Mouse (Mus musculus) c-Kit-negative CD71-positive TER-119-positive erythroid progenitor cells, embryonic 14.5 days (primary cell): Measurements from ENCODE around the gene Cmpk1.
"Not testable (repeated sequence)": the region's sequence is repeated elsewhere in the genome, so short reads cannot be mapped to it uniquely, and the experiment has no call there.

Source experiments
- DNase-seq: peaks from one replicate; pipeline ENCODE4 v3.0.0-alpha.2; 2013; ENCODE audit warnings: low read depth, low spot score

Cmpk1 gene

DNA sequence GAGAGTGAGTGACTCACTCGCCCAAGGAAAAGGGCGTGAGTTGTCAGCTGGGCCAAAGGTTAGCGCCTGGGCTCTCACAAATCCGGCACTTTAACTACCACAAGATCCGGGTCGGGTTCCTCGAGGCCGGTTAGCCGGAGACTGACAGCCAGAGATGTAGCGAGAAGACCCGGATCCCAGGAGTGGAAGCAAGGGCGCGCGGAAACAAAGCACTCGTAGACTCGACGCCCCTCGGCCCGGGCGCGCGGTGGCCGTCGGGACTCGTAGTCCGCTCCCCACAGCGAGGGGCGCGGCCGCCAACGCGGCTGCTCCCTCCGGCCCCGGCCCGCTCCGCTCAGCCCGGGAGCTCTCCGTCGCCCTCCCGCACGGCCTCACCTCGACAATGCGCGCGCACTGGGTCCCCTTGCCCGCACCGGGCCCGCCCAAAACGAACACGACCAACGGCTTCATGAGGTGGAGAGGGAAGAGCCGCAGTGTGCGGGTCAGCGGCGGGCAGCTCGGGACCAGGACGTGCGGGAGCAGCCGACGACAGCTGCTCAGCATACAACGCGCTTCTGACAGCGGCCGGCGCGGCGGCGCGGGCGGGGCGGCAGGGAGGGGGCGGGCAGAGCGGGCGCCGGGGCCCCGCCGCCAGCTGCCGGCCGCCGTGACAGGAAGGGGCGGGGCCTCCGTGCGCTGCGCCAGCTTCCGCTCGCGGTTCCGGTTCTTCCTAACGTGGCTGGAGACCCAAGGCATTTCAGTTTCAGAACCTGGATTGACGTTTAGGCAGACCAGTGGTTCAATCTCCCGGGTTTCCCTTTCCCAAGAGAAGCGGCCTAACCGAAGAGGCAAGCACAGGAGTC, at the start of gene Cmpk1:
Gene Cmpk1 (minus strand): TSS at position 651 of the 842 bp plus-strand sequence.
- DNase-seq = peak; percentile 69

DNA sequence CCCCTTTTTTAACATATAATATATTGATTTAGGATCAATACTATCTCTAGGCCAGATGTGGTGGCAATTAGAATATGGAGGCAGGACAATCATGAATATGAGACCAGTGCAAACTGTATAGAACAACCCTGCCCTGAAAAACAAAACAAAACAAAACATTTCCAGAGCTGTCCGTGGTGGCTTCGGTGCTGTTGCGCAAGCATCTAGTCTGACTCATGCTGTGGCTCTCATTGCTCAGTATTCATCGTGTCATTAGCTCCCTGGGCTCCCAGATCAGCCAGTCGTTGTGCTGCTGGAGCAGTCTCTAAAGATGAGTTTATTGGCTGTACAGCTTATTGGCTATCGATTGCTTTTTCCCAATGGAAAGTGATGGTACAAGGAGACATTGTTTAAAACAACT, 48.0 kb upstream of the Cmpk1 start:
- no peak for DNase-seq

DNA sequence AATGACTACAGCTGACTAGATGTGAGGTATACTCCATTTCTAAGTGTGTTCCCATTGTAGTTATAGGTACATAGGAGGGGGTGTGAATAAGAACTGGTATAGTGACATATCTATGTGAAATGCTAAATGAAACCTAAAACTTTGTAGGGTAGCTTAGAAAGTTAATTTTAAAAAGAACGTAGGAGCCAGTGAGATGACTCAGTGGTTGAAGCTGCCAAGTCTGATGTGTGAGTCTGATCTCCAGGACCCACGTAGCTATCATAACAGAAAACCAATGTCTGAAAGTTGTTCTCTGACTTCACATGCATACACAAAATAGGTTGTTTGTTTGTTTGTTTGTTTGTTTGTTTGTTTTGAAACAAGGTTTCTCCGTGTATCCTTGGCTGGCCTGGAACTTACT, 33.0 kb upstream of the Cmpk1 start:
- no peak for DNase-seq

DNA sequence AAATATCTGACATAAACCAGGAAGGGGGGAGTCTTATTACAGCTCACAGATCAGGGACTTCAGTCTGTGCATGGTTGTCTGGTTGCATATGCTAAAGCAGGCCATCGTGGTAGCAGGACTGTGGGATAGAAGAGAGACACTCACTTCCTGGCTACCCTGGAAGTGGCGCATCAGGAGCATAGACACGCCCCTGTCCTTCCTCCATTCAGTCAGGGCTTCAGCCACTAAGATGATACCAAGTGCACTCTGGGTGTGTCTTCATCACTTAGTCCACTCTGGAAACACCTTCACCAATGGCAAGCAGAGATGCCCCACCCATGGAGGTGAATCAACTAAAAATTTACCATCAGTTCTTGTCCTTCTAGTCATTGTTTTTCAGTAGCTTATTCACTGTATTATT, 27.2 kb upstream of the Cmpk1 start:
- no peak for DNase-seq

DNA sequence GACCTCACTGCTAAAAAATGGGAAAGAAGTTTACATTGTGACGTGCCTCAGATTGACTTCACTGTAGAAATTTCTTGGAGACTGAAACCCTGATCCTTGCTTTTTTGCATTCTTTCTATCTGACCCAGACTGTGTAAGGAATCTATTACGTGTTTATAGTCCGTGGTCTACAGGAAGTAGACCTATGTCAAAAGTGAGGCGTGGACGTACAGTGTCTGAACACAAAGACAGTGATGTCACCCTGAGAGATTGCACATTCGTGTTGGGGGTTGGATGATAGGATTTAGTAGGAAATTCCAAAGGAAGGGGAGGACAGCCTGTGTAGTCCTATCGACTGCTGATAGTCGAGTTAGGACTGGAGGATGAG, 13.4 kb upstream of the Cmpk1 start:
- DNase-seq = no peak

DNA sequence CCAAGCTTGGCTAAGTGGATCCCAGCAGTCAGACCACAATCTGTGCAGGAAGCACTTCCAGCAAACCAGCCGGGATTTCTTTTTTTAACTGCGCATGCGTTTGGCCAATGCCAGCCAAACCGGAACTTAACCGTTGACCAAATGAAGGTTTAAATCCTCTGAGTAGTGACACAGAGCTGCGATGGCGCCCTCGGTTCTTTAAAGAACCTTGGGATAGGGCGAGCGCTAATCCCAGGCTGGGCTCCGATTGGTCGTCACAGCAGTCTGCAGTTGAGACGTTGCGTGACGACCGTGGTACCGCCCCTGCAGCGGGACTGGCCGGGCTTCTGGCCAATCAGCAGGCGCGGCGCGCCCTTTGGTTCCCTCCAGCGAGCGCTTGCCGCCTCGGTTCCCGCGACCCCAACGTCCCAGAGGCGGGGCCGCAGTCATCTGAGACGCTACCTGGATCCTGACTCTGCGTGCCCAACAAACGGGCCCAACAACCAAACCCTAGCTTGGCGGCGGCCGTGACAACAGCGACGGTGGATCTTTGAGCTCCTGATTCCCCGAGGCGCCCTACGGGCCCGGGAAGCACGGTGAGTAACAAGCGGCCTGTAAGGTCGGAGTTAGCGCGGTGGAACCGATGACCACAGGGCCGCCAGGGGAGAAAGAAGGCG, 12.9 kb upstream of the Cmpk1 start, which contains the start of gene Stil:
Gene Stil (plus strand): TSS at position 387 of the 656 bp plus-strand sequence.
- peak; percentile 94 for DNase-seq

DNA sequence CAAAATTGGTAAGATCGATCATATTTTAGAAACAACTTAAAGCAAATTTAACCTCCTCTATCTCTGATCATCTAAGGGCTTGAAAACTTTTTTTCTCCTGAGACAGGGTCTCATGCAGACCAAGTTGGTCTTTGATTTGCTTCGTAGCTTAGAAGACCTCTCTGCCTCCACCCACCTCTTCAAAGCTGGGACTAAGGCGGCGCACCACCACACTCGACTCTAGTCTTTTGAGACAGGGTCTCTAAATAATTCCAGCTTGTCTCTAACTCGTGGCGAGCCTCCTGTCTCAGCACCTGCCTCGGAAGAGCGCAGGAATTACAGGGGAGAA, 12.4 kb upstream of the Cmpk1 start:
- no peak for DNase-seq

DNA sequence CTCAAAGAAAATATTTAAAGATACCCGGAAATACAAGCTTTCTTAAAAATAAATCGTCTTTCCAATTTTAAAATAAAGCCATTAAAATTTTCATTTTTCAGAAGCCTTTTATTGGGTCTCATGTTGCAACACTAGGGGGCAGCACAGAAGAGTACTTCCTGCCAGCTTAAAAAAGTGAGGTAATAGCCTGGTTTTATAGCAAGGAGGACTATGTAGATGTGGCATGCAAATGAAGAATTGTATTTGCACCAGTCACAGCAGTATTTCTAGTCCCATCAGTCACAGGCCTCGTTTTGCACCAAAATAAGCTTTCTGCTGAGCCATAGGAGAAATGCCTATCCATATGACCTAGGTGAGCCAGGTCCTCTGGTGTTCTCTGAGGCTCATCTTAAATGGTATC, 10.0 kb upstream of the Cmpk1 start:
- peak; percentile 59 for DNase-seq

DNA sequence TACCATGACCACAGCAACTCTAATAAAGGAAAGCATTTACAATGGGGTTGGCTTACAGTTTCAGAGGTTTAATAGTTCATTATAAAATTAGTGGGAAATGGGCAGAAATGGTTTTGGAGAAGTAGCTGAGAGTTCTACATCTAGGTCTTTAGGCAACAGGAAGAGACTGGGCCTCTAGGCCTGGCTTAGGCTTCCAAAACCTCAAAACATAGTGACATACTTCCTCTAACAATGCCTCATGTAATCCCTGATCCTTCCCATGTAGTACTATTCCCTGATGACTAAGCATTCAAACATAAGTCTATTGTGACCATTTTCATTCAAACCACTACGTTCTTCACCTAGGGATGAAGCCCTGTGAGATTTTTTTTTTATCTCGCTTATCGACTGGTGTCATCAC, 7.2 kb upstream of the Cmpk1 start:
- no peak for DNase-seq

DNA sequence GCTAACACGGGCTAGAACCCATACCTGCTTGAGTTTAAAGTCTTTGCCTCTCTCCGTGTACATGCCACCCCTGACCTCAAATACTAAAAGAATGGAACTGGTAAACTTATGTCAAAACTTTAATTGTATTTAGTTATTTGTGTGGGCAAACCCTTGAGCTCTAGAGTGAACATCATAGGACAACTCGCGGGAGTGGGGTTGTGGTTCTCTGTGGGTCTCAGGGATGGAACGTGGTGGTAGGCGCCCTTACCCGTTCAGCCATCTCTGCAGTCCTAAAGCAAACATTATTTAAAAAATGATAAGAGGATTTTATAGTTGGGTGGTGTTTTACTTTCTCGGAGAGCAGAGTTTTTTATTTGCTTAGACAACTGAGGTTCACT, 840 bp downstream of the Cmpk1 start:
- DNase-seq = no peak

DNA sequence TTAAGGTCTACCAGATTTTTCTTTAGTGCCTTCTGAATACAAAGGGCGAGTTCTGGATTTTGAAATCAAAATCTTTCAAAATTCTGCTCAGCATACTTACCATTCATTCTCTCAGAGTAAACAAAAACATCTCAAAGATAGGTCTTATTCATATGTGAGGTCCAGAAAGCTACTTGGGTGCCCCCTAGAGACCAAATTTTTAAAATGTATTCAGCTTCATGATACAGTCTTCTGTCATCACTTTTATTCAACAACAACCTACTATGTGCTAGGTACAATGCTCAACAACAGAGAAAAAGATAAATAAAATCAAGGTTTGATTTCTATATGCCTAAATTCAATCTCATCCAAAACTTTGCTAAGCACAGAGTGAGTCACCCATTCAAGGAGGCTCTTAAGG, 4.0 kb downstream of the Cmpk1 start:
- no peak for DNase-seq

DNA sequence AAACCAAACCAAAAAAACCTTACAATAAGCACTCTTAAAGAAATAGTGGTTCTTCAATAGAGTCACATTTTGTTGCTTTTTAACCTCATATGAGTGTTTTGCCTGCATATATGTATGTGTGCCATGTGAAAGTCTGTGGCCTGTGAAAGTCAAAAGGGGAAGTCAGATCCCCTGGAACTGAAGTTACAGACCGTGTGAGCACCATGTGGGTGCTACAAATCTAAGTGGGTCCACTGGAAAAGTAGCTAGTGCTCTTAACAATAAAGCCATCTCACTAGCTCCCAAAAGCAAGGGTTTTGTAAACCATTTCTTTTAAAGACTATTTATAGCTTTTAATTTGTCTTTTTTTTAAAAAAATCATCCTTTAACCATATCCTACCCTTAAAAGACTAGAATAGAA, 4.4 kb downstream of the Cmpk1 start:
- no peak for DNase-seq

DNA sequence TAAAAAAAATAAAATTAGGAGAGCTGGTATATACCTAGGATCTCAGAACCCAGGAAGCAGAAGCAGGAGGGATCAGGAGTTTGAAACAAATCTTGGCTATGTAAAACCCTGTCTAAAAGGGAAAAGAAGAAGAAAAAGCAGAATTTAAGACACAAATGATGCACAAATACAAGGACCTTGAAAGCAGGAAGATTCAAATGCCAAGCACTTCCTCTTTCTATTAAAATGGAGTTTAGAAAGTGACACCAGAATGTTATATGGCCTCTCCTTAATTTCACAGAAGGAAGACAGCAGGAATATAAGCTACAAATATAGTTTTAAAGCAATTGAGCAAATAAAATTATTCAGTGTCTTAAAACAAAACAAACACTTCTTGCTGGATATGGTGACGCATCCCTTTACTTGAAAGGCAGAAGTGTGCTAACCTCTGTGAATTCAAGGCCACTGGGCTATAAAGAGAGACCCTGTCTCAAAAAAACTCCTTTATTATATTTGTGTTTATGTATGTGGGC, 13.8 kb downstream of the Cmpk1 start:
- DNase-seq = no peak

DNA sequence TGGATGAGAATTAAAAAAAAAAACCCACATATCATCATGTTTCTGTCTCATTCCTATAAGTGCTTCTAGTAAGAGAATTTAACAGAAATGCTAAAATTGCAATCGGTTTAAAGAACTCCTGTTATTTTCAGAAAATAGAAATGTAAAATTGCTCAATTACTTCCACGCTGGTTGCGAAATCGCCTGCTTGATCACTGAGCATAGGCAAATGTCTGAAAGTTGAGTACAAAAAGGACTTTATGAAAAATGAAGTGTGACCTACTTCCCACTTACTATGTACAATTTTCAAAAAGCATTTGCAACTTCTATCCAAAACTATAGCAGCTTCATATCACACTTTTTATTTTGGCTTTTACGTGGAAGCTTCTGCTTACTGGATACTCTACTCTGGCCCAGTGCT, 16.3 kb downstream of the Cmpk1 start:
- DNase-seq = no peak

DNA sequence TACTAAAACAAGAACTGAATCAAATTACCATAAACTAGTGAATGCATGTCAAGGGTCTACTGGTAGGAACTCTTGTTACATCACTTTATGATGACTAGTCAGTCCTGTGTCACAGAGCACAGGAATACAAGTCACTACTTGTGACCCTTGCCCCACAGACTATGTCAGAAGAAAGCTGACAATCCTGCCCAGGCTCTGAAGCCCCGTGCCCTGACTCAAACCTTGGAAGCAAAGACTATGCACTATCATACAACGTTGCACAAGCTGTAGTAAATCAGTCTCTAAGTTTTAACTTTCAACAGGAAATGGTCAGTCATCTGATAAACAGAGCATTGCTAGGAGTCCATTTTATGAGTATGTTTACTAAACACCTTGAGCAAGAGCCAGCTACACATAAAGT, 26.2 kb downstream of the Cmpk1 start:
- DNase-seq = not testable (repeated sequence)

DNA sequence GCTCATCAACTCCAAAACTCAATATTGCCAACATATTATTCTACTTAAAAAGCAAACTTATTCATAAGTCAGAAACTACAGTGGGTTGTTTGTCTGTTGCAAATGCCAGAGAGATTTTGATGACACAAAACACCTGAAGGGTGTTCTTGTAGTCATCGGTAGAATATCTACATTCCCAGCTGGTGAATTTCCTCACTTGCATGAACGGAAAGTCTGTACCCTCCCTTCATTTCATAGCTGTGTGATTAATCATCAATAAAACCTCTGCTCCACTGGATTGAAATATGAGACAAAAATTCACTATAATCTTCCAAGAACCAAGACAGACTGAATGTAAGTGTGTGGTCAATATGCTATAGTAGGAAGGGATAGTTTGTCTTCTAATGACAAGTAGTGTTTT, 27.5 kb downstream of the Cmpk1 start:
- no peak for DNase-seq

DNA sequence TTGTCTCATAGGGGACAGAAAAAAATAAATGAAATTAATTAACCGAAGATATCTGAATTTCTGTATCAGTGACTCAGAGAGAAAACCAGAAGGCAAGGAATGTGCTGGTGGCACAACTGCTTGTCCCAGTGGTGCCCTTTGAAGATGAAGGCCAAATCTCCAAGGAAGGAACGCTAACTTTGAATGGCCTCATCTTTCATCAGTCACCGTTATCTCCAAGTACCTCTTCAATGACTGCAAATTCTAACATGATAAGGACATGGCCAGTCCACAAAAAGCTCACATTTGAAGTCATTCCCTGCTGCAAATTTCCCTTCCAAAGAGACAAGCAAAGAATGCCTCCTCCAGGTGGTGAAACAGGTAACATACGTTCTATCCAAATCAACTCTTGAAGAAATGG, 28.3 kb downstream of the Cmpk1 start:
- DNase-seq = no peak

DNA sequence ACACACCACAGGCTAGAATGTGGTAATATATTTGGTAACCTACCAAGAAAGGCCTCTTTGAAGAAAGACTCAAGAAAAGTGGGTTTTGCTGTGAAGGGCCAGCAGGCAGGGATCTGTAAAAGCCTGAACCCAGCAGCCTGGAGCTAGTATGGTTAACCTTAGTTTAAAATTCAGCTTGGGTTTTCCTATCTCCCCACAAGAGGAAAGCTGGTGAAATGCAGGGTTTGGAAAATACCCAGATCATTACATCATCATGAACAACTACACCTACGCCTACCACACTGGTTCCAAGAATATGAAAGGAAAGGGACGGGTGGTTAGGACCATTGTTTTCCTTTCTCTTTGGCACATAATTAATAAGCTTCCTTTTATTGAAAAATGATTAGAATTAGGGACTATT, 28.8 kb downstream of the Cmpk1 start:
- DNase-seq = no peak

DNA sequence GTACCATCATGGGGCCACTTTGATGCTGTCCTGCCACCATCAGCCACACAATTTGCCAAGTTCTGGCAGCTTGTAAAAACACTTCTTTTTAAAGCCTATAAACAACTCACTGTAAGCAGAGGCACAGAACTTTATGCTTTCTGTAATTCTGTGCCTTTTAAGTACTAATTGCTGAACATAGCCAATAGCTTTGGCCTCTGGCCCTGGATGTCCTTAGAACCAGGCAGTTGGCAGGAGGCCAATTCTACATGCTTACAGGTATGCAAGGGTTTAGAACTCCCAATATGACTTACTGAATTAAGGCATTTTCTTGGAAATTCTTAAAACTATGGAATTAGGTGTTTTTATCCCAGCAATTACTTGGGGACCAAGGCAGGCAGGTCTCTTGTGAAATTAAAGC, 29.6 kb downstream of the Cmpk1 start:
- no peak for DNase-seq

DNA sequence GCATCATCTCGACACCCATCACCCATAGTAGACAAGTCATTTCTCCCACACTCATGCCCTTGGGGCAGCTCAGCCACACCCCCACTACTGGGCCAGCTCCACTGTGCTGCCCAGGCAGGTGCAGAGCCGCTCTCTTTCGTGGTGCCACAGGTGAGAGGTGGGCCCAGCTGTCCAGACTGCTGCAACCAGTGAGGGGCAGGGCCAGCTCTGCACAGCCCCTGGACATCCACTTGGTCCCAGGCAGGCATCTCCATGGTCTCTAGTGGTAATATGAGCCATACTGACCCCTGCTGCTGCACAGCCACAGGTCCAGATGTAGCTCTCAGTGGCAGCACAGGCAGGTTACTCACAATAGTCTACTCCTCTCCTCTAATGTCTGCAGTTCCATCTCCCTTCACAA, 33.9 kb downstream of the Cmpk1 start:
- DNase-seq = no peak

DNA sequence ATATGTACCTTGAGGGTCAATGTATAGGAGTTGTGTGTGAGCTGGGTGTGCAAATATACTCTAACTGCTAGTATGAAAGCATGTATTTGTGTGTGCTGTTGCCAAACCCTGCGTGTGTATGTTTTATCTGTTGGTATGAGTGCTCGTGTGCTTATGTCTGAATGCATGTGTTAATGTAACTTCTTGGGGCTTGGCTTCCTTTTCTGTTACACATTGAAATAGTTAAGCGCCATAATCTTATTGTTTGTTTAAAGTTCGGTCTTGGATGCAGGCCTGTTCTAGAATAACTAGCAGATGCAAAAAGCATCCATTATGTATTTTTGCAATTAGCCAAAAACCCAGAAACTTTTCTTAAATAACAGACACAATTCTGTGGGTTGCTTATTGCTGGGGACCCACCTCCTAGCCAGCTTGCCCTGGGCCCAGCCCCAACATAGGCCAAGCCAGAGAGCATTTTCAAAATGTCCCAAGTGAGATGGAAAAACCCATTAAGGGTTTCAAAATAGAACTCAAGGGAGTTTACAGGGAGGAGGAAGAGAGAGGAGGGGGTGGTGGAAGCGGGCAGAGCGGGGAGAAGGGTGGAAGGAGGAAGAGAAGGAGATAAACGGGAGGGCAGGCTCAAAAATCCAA, 39.1 kb downstream of the Cmpk1 start:
- DNase-seq = no peak

DNA sequence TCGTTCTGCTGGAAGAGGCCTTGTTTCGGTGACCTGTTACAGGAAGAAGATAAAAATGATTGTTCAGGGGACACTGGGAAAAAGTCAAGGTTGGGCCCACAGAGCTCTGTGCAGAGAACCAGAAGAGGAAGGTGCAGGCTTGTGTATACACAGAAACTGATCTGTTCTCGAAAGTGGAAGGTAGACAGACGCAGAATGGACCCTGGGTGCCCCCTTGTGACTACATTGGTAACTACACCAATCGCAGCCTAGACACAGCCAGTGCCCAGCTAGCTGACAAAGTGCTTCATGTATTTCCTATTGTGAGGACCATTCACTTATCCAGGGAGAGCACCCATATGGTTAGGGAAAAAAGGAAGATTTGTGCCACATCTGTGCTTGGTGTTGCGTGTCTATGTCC, 39.6 kb downstream of the Cmpk1 start:
- peak; percentile 5 for DNase-seq

DNA sequence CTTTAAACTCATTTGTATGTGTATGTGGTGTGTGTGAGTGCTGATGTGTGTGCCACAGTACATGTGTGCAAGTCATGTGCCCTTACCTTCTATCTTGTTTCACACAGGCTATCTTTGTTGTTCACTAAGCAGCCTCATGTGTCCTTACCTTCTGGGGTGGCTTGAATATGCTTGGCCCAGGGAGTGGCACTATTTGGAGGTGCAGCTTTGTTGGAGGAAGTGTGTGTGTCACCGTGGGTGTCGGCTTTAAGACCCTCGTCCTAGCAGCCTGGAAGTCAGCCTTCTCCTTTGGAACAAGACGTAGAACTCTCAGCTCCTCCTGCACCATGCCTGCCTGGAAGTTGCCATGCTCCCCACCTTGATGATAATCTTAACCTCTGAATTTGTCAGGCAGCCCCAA, 40.6 kb downstream of the Cmpk1 start:
- DNase-seq = no peak
